Mouse (Mus musculus): Measurements from ENCODE around the gene Ifitm3.

Ifitm3 gene

GRCm38 (mm10) chr7:140962733-140963132 is 47.8 kb downstream of the Ifitm3 start:
- no peak for DNase-seq (ENCODE audit: low read depth, low spot score)

GRCm38 (mm10) chr7:140961416-140961815 is 49.2 kb downstream of the Ifitm3 start:
- no peak for DNase-seq (ENCODE audit: low read depth, low spot score)

DNA sequence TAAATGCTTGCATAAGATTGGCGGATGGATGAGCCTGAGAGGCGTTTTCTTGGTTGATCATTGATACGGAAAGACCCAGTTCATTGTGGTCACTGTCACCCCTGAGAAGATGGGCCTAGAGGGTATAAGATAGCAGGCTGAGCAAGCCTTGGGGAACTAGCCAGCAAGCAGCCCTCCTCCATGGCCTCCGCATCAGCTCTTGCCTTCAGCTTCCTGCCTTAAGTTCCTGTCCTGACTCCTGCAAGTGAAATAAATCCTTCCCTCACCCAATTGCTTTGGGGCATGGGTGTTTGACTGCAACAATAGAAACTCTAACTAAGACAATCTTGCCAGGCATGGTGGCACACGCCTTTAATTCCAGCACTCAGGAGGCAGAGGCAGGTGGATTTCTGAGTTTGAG is 50.5 kb downstream of the Ifitm3 start:
- DNase-seq (ENCODE audit: low read depth, low spot score), result no peak
